Mouse (Mus musculus) spleen, postnatal 0 days (tissue): ENCODE data around the gene Rnf103. TPM values are rescaled to one million over a fixed set of nuclear protein-coding genes. Genes with fewer than 3 reads are reported as not detected.

Experiments
- polyA plus RNA-seq: library from polyadenylated mRNA; unstranded; fragments of >200 nt; fragmentation: Nextera tagmentation; extraction: Ambion mirVana; gene quantifications from 2 replicates; pipeline ENCODE4 v1.2.1, GENCODE M21; 2015

The Rnf103 gene
- polyA plus RNA-seq, result 6.5 and 9.5 TPM in 2 replicates

DNA sequence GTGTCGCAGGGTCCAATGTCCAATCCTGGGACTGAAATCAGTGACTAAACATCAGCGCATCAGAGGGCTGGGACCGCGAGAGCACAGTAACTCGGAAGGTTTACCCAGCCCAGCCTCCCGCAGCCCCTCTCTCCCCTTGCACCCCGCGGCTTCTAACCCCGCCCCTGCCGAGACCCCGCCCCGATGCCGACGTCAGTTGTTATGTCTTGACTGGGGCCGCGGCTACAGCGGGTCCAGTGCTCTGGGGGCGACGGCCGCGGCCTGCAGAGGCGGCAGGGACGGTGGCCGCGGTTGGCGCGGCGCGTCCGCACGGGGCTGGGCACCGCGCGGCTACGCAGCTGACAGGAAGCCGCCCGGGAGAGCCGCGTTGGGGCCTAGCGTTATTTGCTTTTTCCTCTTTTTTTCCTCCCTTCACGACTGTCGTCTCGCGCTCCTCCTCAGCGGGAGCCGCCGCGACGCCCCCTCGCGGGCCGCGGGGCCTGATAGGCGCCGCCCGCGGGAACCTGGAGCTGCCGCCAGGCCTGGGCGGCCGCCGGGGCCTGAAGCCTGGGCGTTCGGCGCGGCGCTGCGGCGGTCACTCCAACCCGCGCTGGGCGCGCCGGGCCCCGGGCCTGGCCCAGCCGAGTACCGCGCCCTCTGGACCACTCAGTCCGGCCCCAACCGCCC lies at the start of gene Rnf103:
TSS of gene Rnf103 (plus strand) at position 220 of the 666 bp plus-strand sequence.

DNA sequence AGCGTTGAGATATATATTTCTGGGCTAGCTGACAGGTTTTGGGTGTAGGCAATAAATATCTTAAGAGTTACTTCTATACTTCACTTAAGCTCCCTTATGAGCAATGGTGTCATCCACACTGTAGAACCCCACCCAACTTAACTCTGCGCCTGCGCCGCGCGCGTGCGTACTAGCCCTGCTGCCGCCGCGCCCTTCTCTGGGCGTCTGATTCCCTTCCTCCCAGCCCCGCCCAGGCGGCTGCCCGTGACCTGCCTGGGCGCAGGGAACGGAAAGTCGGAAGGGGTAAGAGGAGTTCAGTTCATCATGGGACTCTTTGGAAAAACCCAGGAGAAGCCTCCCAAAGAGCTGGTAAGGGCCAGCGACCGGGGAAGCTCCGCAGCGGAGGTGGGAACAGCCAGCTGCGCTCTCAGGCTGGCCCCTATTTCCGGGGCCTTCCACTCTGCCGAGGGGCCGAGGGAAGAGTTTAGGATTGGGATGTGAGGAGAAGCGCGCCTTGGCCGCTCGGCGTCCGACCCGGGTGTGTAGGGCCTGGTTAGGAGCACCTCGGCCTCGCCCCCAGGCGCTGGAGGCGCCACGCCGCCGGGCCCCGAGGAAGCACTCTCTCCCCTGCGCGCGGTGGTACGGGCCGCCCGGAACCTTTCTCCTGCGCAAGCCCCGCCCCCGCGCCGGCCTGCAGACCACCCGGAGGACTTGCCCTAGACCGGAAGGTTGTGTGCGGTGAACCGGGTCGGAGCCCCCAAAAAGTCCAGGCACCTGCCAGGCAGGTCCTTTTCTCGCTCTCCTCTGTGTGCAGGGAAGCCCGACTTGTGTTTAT lies 50.2 kb downstream of the Rnf103 start, which contains the start of gene Chmp3:
TSS of gene Chmp3 (plus strand) at position 112 of the 814 bp plus-strand sequence.

Other genes with a start within 250 kb of the Rnf103 start
- gene Krcc1, start 222.2 kb upstream of the Rnf103 start, polyA plus RNA-seq, result 37.6 and 41.8 TPM in 2 replicates
- 0.32 and 0.81 TPM in 2 replicates for gene Smyd1, start 171.7 kb upstream of the Rnf103 start, polyA plus RNA-seq
- gene Cd8b1, start 171.1 kb upstream of the Rnf103 start, polyA plus RNA-seq, result 0.18 and 0.25 TPM in 2 replicates
- gene Cd8a, start 120.5 kb upstream of the Rnf103 start, polyA plus RNA-seq, result 0.24 and 0.29 TPM in 2 replicates
- 10.7 and 13.1 TPM in 2 replicates for gene Rmnd5a, start 53.3 kb upstream of the Rnf103 start, polyA plus RNA-seq
- gene Chmp3, start 49.9 kb downstream of the Rnf103 start, polyA plus RNA-seq, result 47.7 and 49.4 TPM in 2 replicates
- 14.9 and 15.6 TPM in 2 replicates for gene Kdm3a, start 139.1 kb downstream of the Rnf103 start, polyA plus RNA-seq
- 1.8 and 2.8 TPM in 2 replicates for gene Reep1, start 213.7 kb downstream of the Rnf103 start, polyA plus RNA-seq